Mouse (Mus musculus): Measurements from ENCODE around the gene Lpin2.

Gene Lpin2

DNA sequence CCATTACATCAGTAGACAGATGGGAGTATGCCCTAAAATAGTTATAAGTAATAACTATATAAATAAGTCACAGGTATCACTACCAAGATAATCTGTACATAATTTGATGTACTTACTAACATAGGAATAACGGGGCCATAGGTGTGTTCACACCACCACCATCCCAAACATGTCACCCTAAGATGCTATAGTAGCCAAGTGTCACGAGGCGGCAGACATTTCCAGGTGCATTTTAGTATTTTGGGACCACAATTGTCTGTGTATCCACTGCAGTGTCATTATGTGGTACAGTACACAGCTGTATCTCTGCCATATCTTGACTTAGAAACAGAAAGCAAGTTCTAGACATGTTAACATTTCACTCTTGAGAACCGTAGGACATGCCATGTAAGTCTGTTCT, 50.9 kb downstream of the Lpin2 start:
- DNase-seq (ENCODE audit: low spot score), result no peak

DNA sequence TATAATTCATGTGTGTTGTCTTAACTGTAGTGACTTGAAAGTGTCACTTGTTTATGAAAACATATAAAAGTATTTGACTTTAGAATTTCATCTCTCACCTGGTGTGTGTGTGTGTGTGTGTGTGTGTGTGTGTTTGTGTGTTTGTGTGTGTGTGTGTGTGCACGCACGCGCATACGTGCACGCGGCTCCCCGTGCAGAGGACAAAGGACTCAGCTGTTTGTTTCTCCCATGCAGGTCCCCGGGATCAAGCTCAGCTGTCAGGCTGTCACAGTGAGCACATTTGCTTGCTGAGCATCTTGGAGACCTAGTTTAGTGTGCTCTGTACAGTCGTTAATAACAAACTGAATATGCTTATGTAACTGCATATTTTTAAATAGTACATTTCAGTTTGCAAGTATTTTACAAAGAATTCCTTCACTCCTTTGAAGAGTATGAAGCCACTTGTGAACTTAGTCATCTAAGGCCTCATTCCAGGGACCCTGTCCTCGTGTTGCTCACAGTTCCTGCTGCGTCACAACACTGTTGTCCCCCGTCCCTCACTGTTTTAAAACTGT, 51.8 kb downstream of the Lpin2 start:
- no peak for DNase-seq (ENCODE audit: low spot score)

GRCm38 (mm10) chr17:71235229-71235958, 53.0 kb downstream of the Lpin2 start:
- DNase-seq (ENCODE audit: low spot score), result no peak

DNA sequence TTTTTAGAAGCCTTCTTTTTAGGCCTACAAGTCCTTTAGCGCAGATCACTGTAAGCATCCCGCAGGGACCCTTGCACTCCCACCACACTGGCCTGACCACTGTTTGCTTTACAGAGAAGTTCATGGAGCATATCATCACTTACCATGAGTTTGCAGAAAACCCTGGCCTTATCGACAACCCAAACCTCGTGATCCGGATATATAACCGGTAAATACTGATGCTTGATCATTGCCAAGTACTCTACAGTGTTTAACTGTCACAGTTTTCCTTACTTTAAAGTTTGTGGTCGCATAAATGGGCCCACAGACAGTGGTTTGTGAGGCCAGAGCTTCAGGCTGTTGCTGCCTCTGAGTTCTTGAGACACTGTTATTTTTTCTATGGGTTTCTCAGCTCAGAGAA, 56.1 kb downstream of the Lpin2 start:
- no peak for DNase-seq (ENCODE audit: low spot score)

- no peak for DNase-seq (ENCODE audit: low spot score)
Observed at GRCm38 (mm10) chr17:71240811-71241210, 58.5 kb downstream of the Lpin2 start.

DNA sequence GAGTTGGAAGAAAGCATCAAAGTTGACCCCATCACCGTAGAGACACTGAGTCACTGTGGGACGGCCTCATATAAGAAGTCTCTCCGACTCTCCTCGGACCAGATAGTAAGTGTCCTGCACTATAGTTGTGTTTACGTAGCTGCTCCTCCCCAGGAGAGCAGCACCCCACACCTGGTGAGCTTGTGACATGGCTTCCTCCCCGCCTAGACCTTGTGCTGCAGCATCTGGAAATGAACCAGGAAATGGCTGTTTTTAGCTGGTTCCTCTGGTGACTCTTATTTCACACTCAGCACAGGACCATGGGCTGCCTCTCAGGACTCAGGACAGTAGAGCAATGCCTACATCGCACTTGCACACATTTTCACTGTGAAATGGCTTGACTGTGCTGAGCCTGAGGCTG, 60.3 kb downstream of the Lpin2 start:
- no peak for DNase-seq (ENCODE audit: low spot score)

- DNase-seq (ENCODE audit: low spot score), result no peak
Observed at GRCm38 (mm10) chr17:71245133-71245532, 62.8 kb downstream of the Lpin2 start.

DNA sequence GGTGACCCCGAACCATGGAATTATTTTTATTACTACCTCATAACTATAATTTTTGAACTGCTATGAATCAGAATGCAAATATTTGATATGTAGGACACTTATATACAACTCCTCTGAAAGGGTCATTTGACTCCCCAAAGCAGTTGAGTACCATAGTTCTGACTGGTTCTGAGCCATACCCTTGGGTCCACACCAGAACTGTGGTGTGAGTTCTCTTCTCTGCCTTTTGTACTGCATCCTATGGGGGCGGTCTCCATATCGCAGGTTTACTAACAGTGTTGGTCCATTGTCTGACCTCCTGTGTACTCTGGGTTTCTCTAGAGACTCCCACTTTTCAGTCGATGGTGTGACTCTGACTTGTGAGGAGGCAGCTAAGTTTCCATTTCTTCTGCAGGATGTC, 63.7 kb downstream of the Lpin2 start:
- no peak for DNase-seq (ENCODE audit: low spot score)

GRCm38 (mm10) chr17:71248963-71249362, 66.6 kb downstream of the Lpin2 start:
- peak; percentile 41 for DNase-seq (ENCODE audit: low spot score)

DNA sequence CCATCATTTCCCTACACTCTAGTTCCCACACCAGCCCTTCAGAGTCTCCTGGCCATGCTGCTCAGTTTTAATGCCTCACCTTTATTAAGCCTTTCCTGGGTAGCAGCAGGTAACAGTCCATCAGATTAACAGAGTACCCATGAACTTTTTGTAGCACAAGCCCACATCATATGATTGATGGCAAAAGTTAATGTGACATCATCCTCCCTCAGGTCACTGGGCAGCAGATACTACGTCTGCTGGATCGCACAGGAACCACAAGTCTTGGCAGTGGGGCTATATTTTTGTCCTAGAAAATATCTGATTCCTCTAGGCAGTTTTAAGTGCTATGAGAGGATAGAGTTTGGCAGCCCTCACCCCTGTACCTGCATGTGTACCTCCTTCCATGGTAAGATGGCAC, 67.7 kb downstream of the Lpin2 start:
- no peak for DNase-seq (ENCODE audit: low spot score)

- no peak for DNase-seq (ENCODE audit: low spot score)
Observed at GRCm38 (mm10) chr17:71250819-71251600, 68.7 kb downstream of the Lpin2 start.

DNA sequence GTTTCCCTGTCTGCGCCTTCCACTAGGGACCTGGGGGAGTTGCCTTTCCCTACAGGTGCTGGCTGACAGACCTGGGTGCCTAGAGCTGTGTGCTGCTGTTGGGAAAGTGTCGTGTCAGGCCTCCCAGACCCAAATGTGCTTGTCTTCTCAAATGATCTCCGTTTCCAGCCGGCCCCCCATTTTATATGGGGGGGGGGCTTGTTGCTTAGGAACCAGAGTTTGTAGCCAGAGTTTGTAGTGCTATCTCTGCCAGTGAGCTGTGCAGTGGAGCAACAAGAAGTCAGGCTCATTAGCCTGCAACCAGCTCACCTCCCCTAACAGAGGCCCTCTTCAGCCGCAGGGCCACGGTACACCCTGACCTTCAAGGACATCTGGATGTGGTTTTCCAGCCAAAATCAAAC, 69.2 kb downstream of the Lpin2 start:
- no peak for DNase-seq (ENCODE audit: low spot score)

- no peak for DNase-seq (ENCODE audit: low spot score)
Observed at GRCm38 (mm10) chr17:71252101-71252500, 69.7 kb downstream of the Lpin2 start.

DNA sequence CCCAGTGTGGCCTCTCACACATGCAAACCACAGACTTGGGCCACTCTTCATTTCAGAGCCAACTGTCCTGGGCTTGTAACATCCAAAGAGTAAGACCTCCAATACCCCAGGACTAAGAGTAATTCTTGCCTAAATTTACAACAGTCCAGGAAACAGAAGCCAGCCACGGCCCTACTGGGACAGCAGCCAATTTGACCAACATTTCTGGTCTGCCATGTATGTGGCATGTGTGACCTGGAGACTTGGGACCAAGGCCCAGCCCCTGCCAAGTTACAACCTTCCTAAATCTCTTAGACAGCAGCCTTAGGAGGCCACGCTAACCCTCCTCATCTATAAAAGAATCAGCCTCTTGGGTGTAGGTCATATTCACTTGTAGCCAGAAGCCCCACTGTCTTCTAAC, 71.0 kb downstream of the Lpin2 start:
- no peak for DNase-seq (ENCODE audit: low spot score)

GRCm38 (mm10) chr17:71254106-71254505, 71.7 kb downstream of the Lpin2 start:
- DNase-seq (ENCODE audit: low spot score), result no peak

DNA sequence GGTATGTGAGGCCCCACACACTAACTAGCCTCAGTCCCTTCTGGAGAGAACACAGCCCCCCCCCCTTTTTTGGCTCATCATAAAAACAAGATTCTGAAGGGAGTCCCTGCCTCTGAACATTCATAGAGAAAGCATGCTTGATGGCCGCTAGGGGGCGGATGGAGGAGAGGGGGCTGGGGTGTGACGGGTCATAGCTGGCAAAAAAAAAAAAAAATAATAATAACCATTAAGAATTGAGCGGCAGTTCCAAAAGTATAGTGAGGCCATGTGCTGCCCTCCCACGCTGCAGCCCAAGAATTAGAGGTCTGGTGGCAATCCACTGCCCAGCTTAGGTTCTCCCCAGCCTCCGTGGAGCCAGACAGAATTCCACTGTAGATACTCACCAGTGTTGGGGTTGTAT, 72.4 kb downstream of the Lpin2 start:
- DNase-seq (ENCODE audit: low spot score), result no peak

DNA sequence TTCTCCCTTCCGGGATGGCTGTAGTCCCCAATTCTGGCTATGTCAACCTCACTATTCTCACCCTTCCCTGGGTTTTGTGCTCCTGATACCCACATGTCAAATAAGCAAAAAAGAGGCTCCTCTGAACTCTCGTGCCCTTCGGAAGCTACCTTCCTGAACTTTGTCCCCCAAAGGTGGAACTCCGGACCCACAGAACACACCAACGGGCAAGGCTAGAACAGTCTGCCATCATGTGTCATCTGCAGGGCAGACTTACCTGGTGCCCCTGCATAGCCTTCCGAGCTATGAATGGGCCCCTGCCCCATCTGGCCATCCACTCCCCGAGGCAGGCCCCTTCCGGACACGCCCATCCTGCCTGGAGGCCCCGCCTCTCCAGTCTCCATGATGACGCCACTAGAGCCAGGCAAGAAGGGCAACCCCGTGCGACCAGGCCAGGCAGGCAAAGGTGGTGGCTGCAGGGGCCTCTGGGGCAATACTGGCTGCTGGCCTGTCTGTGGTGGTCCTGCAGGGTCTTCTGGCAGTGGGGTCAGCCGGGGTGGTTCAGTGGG, 73.8 kb downstream of the Lpin2 start:
- DNase-seq (ENCODE audit: low spot score), result no peak

DNA sequence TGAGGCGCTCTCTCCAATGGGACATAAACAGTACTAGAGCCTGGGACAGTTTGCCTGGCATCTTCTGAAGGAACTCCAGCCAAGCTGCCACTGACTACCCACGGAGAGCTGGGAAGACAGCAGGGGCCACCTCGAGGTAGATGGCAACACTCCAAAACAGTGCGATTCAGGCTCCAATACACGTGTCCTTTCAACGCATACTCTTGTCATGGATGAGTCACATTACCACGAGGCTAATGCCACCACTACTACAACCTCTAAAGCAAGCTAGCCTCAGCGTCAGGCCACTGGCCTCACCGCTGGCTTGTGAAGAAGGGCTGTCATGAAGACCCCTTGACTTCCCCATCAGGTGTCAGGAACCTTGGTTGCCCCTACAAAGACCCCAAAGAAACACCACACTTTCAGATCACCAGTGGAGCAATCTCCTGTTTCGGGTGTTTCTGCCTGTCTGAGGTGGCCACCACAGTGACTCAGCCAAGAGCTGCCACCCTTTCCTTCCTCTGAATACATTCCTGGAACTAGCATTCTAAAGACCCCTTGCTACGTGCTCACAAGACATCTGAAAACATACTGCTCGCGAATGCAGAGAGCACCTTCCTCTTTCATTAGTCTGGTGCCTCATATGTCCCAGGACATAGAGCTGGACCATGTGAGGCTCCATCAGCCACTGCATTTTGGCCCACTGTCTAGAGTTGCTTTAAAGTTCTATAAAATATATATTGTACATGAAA, 74.6 kb downstream of the Lpin2 start:
- DNase-seq (ENCODE audit: low spot score), result no peak

DNA sequence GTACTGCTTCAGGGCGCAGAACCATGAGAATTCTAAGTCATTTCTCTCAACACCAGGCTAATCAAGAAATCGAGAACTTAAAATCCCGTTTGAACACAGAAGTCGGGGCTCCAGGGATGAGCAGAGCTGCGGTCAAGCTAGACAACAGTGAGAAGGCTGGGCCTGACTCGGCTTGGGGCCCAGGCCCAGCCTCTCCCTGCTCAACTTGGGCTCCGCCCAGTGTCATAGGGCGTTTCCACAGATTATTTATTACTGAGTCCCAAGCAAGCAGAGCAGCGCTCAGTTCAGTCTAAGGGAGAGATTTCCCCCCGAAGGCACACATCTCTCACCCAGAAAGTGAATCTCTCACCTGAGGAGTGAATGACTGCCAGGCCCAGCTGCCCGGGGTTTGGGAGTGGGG, 77.4 kb downstream of the Lpin2 start:
- no peak for DNase-seq (ENCODE audit: low spot score)

GRCm38 (mm10) chr17:71260658-71261057, 78.3 kb downstream of the Lpin2 start:
- DNase-seq (ENCODE audit: low spot score), result no peak

DNA sequence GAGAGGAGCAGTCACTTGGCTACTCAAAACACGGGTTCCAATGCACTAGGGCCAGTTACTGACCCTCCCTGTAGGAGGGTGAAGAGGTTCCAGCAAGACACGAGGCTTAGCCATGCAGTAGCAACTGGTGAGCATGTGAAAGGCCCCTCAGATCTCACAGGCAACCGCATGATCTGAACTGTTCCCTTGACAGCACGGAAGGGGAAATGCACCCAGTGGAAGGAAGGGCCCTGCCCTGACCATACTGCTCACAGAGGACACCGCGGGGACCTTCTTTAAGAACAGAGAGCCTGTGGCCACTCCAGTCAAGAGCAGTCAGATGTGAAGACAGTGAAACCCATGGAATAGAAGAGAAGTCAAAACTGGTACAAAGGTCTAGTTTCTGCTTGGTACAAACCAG, 80.8 kb downstream of the Lpin2 start:
- no peak for DNase-seq (ENCODE audit: low spot score)

- DNase-seq (ENCODE audit: low spot score), result no peak
Observed at GRCm38 (mm10) chr17:71264739-71265138, 82.4 kb downstream of the Lpin2 start.

All from left cerebral cortex, adult 11 months (tissue).